Mouse (Mus musculus) hindbrain, embryonic 14.5 days (tissue): Measurements from ENCODE around the gene Snrk. TPM values are rescaled to one million over a fixed set of nuclear protein-coding genes. Genes with fewer than 3 reads are reported as not detected.

Experiments used
- ATAC-seq: fragments of 200-750 bp; cut with Nextera tagmentation; 2 replicates; pipeline ENCODE4 v1.8.0; 2017; ENCODE audit warnings: moderate number of reproducible peaks, mild to moderate bottlenecking, moderate TSS enrichment, moderate library complexity; ENCODE audit not compliant: low FRiP score
- DNase-seq: peaks from one replicate; pipeline ENCODE4 v3.0.0-alpha.2; 2015; ENCODE audit warnings: low spot score
- H3K27ac ChIP-seq: fragments of 300-500 bp; sonication (generic); 2 replicates; pipeline ENCODE4 v1.5.1; 2014; ENCODE audit warnings: mild to moderate bottlenecking, moderate library complexity
- H3K27me3 ChIP-seq: fragments of 300-500 bp; sonication (generic); 2 replicates; pipeline ENCODE4 v1.6.1; 2014; ENCODE audit warnings: mild to moderate bottlenecking, low read length, mixed read lengths; ENCODE audit not compliant: control insufficient read depth, insufficient read depth
- H3K36me3 ChIP-seq: fragments of 300-500 bp; sonication (generic); replicated peaks from 2 replicates; pipeline ENCODE4 v1.6.1; 2014; ENCODE audit not compliant: control insufficient read depth, insufficient read depth
- H3K4me1 ChIP-seq: fragments of 300-500 bp; sonication (generic); replicated peaks from 2 replicates; pipeline ENCODE4 v1.6.1; 2014; ENCODE audit warnings: antibody characterized with exemption, low read length, mixed read lengths; ENCODE audit not compliant: control insufficient read depth, insufficient read depth
- H3K4me2 ChIP-seq: fragments of 300-500 bp; sonication (generic); replicated peaks from 2 replicates; pipeline ENCODE4 v1.6.1; 2014; ENCODE audit warnings: mild to moderate bottlenecking, moderate library complexity
- H3K4me3 ChIP-seq: fragments of 300-500 bp; sonication (generic); replicated peaks from 2 replicates; pipeline ENCODE4 v1.5.1; 2014; ENCODE audit warnings: mild to moderate bottlenecking, low read length
- H3K9ac ChIP-seq: fragments of 300-500 bp; sonication (generic); 2 replicates; pipeline ENCODE4 v1.6.1; 2014
- H3K9me3 ChIP-seq: fragments of 300-500 bp; sonication (generic); 2 replicates; pipeline ENCODE4 v1.6.1; 2016; ENCODE audit warnings: low read length; ENCODE audit not compliant: control insufficient read depth
- WGBS: fragments of 180-500 bp; shearing (Covaris S2); extraction: QIAGEN DNeasy Blood & Tissue Kit; methylation state at CpG from one replicate; pipeline ENCODE4 v1.1.7; 2014; 5-methylcytosine and 5-hydroxymethylcytosine counted together
- polyA plus RNA-seq: library from polyadenylated mRNA; unstranded; fragments of >200 nt; fragmentation: Nextera tagmentation; extraction: Ambion mirVana; gene quantifications from 2 replicates; pipeline ENCODE4 v1.2.1, GENCODE M21; 2014

Gene Snrk
- polyA plus RNA-seq, 1 experiment from 2014 or later: 58.5 TPM

GRCm38 (mm10) chr9:122101196-122101595 lies 15.9 kb upstream of the Snrk start:
- Histone ChIP-seq H3K9me3 (no peaks in the 10 kb centered on the region), H3K27me3 (no peaks in the 10 kb centered on the region), H3K4me1 (no peaks in the 10 kb centered on the region), H3K4me2 (no peak overlapping the region), H3K4me3 (no peak overlapping the region), H3K27ac (no peak overlapping the region), H3K9ac (no peak overlapping the region), H3K36me3 (no peaks in the 10 kb centered on the region)
- DNase-seq (no peak), ATAC-seq (no peak)
- WGBS: 81% methylated on average over 4 of the region's 4 CpGs

GRCm38 (mm10) chr9:122103550-122104284 lies 13.3 kb upstream of the Snrk start:
- Histone ChIP-seq H3K9ac (no peak overlapping the region), H3K36me3 (no peaks in the 10 kb centered on the region), H3K4me2 (no peak overlapping the region), H3K27ac (no peak overlapping the region), H3K9me3 (no peaks in the 10 kb centered on the region), H3K4me1 (no peaks in the 10 kb centered on the region), H3K4me3 (no peak overlapping the region), H3K27me3 (no peaks in the 10 kb centered on the region)
- DNase-seq (no peak), ATAC-seq (no peak)
- WGBS: 73% methylated on average over 9 of the region's 9 CpGs

- H3K4me2 ChIP-seq: no peak overlapping the region
- no peaks in the 10 kb centered on the region for H3K36me3 ChIP-seq
- DNase-seq: no peak
- no peak overlapping the region for H3K27ac ChIP-seq
- no peaks in the 10 kb centered on the region for H3K9me3 ChIP-seq
- no peaks in the 10 kb centered on the region for H3K27me3 ChIP-seq
- H3K9ac ChIP-seq: no peak overlapping the region
- H3K4me1 ChIP-seq: no peaks in the 10 kb centered on the region
- H3K4me3 ChIP-seq: no peak overlapping the region
- WGBS: 58% methylated on average over 7 of the region's 7 CpGs
- no peak for ATAC-seq
These were observed 12.7 kb upstream of the Snrk start for GRCm38 (mm10) chr9:122104285-122104829.

GRCm38 (mm10) chr9:122107701-122108375 lies 9.2 kb upstream of the Snrk start:
- 74% methylated on average over 7 of the region's 7 CpGs for WGBS
- H3K9me3 ChIP-seq: no peaks in the 10 kb centered on the region
- no peak overlapping the region for H3K4me3 ChIP-seq

GRCm38 (mm10) chr9:122109553-122110225 lies 7.4 kb upstream of the Snrk start:
- H3K36me3 ChIP-seq: no peaks in the 10 kb centered on the region
- no peak overlapping the region for H3K4me2 ChIP-seq
- H3K9me3 ChIP-seq: no peaks in the 10 kb centered on the region
- H3K9ac ChIP-seq: no peak overlapping the region
- H3K27ac ChIP-seq: peak overlapping the region; percentile 26; the same call in 1 of the 2 replicates
- H3K4me3 ChIP-seq: no peak overlapping the region
- H3K27me3 ChIP-seq: no peaks in the 10 kb centered on the region
- WGBS: 51% methylated on average over 8 of the region's 8 CpGs
- H3K4me1 ChIP-seq: no peaks in the 10 kb centered on the region
- ATAC-seq: no peak
- no peak for DNase-seq

More at GRCm38 (mm10) chr9:122107701-122108375, 9.2 kb upstream of the Snrk start:
- Histone ChIP-seq H3K4me2 (no peak overlapping the region), H3K27me3 (no peaks in the 10 kb centered on the region), H3K27ac (no peak overlapping the region), H3K36me3 (no peaks in the 10 kb centered on the region), H3K9ac (no peak overlapping the region), H3K4me1 (no peaks in the 10 kb centered on the region)
- ATAC-seq (no peak), DNase-seq (no peak)

- Histone ChIP-seq H3K9me3 (no peaks in the 10 kb centered on the region), H3K4me1 (no peaks in the 10 kb centered on the region), H3K36me3 (no peaks in the 10 kb centered on the region), H3K9ac (no peak overlapping the region), H3K4me3 (no peak overlapping the region), H3K27ac (no peak overlapping the region), H3K4me2 (no peak overlapping the region), H3K27me3 (no peaks in the 10 kb centered on the region)
- ATAC-seq (no peak), DNase-seq (no peak)
- 85% methylated on average over 6 of the region's 6 CpGs for WGBS
These were observed 6.6 kb upstream of the Snrk start for GRCm38 (mm10) chr9:122110508-122110907.

- H3K9ac ChIP-seq: no peak overlapping the region
- no peak for DNase-seq
- H3K27ac ChIP-seq: no peak overlapping the region
- WGBS: 91% methylated on average over 5 of the region's 5 CpGs
- H3K4me2 ChIP-seq: no peak overlapping the region
- H3K27me3 ChIP-seq: no peaks in the 10 kb centered on the region
- no peaks in the 10 kb centered on the region for H3K9me3 ChIP-seq
- no peak for ATAC-seq
- no peaks in the 10 kb centered on the region for H3K4me1 ChIP-seq
- H3K4me3 ChIP-seq: no peak overlapping the region
- H3K36me3 ChIP-seq: no peaks in the 10 kb centered on the region
These were observed 6.1 kb upstream of the Snrk start for GRCm38 (mm10) chr9:122110921-122111320.

- Histone ChIP-seq H3K27me3 (no peaks in the 10 kb centered on the region), H3K4me1 (peaks cover 15% of the 10 kb centered on the region), H3K4me3 (no peak overlapping the region), H3K9ac (no peak overlapping the region), H3K4me2 (no peak overlapping the region), H3K9me3 (no peaks in the 10 kb centered on the region), H3K27ac (no peak overlapping the region), H3K36me3 (0 out of 2 replicates have a peak, but pooled peaks cover under 1% of the 10 kb centered on the region)
- ATAC-seq (no peak), DNase-seq (no peak)
- WGBS: 59% methylated on average over 4 of the region's 4 CpGs
These were observed 1.5 kb upstream of the Snrk start for GRCm38 (mm10) chr9:122115552-122115951.

GRCm38 (mm10) chr9:122116359-122116758 lies 707 bp upstream of the Snrk start:
- Histone ChIP-seq H3K4me2 (no peak overlapping the region), H3K27ac (no peak overlapping the region), H3K4me1 (peaks cover 17% of the 10 kb centered on the region), H3K9ac (no peak overlapping the region), H3K9me3 (no peaks in the 10 kb centered on the region), H3K36me3 (0 out of 2 replicates have a peak, but pooled peaks cover 3% of the 10 kb centered on the region), H3K27me3 (no peaks in the 10 kb centered on the region), H3K4me3 (no peak overlapping the region)
- 53% methylated on average over 1 of the region's 1 CpGs for WGBS
- DNase-seq: no peak
- ATAC-seq: no peak
